Mouse (Mus musculus) neural tube, embryonic 14.5 days (tissue): ENCODE data around the gene Ankrd52. TPM values are rescaled to one million over a fixed set of nuclear protein-coding genes. Genes with fewer than 3 reads are reported as not detected.

Source experiments
- ATAC-seq: fragments of 200-750 bp; cut with Nextera tagmentation; 2 replicates; pipeline ENCODE4 v1.8.0; 2017; ENCODE audit warnings: low read depth, mild to moderate bottlenecking, moderate TSS enrichment, moderate library complexity
- H3K27ac ChIP-seq: fragments of 300-500 bp; sonication (generic); 2 replicates; pipeline ENCODE4 v1.5.1; 2014; ENCODE audit warnings: low read depth, mild to moderate bottlenecking, control low read depth, low read length, moderate library complexity, mixed read lengths
- H3K27me3 ChIP-seq: fragments of 300-500 bp; sonication (generic); 2 replicates; pipeline ENCODE4 v1.6.1; 2014; ENCODE audit warnings: low read length; ENCODE audit not compliant: control insufficient read depth, insufficient read depth
- H3K36me3 ChIP-seq: fragments of 300-500 bp; sonication (generic); 2 replicates; pipeline ENCODE4 v1.6.1; 2014; ENCODE audit warnings: low read length, mixed read lengths; ENCODE audit not compliant: control insufficient read depth, insufficient read depth
- H3K4me1 ChIP-seq: fragments of 300-500 bp; sonication (generic); 2 replicates; pipeline ENCODE4 v1.6.1; 2014; ENCODE audit warnings: low read length; ENCODE audit not compliant: control insufficient read depth, insufficient read depth
- H3K4me2 ChIP-seq: fragments of 300-500 bp; sonication (generic); 2 replicates; pipeline ENCODE4 v1.6.1; 2014; ENCODE audit warnings: mild to moderate bottlenecking, low read depth, low read length, control low read depth
- H3K4me3 ChIP-seq: fragments of 300-500 bp; sonication (generic); 2 replicates; pipeline ENCODE4 v1.5.1; 2014; ENCODE audit warnings: low read depth, low read length, control low read depth, mixed read lengths
- H3K9ac ChIP-seq: fragments of 300-500 bp; sonication (generic); replicated peaks from 2 replicates; pipeline ENCODE4 v1.6.1; 2014; ENCODE audit warnings: low read depth, mild to moderate bottlenecking, control low read depth, low read length, mixed read lengths
- H3K9me3 ChIP-seq: fragments of 300-500 bp; sonication (generic); 2 replicates; pipeline ENCODE4 v1.6.1; 2016; ENCODE audit warnings: low read length; ENCODE audit not compliant: control insufficient read depth
- WGBS: fragments of 180-500 bp; shearing (Covaris S2); extraction: QIAGEN DNeasy Blood & Tissue Kit; methylation state at CpG from one replicate; pipeline ENCODE4 v1.1.7; 2014; 5-methylcytosine and 5-hydroxymethylcytosine counted together
- polyA plus RNA-seq: library from polyadenylated mRNA; unstranded; fragments of >200 nt; fragmentation: Nextera tagmentation; extraction: Ambion mirVana; gene quantifications from 2 replicates; pipeline ENCODE4 v1.2.1, GENCODE M21; 2014

Ankrd52 gene
- polyA plus RNA-seq, 1 experiment from 2014 or later: 14.0 TPM

DNA sequence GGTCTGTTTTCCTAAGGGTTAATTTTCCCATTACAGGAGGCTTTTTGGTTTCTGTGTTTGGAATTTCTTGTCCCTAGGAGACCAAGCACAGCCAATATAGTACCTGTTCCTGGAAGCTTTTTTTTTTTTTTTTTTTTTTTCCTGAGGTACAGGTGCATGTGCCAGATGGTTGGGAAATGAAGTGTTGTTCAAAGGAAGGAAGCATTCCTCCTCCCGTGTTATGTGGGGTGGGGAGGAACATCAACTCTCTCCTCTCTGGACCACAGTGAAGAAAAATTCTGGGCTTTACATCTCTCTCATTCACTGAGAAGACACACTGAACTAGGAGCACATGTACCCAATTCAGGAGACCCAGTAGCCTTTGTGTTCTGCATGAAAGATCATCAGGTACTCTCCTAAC lies 36.2 kb downstream of the Ankrd52 start:
- no peak for ATAC-seq
- Histone ChIP-seq H3K4me1 (peaks cover 30% of the 10 kb centered on the region), H3K27ac (no peak overlapping the region), H3K4me3 (peak overlapping the region; percentile 95; the same call in 1 of the 2 replicates), H3K27me3 (no peaks in the 10 kb centered on the region), H3K9ac (no peak overlapping the region), H3K4me2 (peak overlapping the region; percentile 99), H3K9me3 (no peaks in the 10 kb centered on the region), H3K36me3 (peaks cover 15% of the 10 kb centered on the region)
- WGBS: 75% methylated on average over 1 of the region's 1 CpGs

DNA sequence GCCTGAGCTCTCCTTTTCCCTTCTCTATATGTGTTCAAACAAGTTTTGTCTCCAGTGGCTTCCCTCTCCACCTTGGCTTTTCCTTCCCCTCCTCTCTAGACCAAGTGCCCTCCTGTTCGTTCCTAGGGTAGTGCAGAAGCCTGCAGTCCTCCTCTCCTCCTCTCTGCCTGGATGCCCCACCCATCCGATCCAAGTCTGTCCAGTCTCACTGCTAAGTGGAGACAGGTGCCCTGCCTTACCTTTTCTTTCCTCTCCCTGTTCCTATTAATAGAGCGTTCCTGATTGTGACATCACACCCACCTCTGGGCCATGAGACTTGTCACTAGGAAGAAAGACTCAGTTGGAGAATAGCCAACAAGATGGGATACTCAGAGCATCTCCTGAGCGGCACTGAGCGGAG lies 37.9 kb downstream of the Ankrd52 start:
- 94% methylated on average over 5 of the region's 5 CpGs for WGBS
- Histone ChIP-seq H3K27me3 (no peaks in the 10 kb centered on the region), H3K4me3 (no peak overlapping the region), H3K4me2 (no peak overlapping the region), H3K9ac (no peak overlapping the region), H3K4me1 (peaks cover 22% of the 10 kb centered on the region), H3K36me3 (peaks cover 24% of the 10 kb centered on the region), H3K27ac (no peak overlapping the region), H3K9me3 (no peaks in the 10 kb centered on the region)
- ATAC-seq: no peak

DNA sequence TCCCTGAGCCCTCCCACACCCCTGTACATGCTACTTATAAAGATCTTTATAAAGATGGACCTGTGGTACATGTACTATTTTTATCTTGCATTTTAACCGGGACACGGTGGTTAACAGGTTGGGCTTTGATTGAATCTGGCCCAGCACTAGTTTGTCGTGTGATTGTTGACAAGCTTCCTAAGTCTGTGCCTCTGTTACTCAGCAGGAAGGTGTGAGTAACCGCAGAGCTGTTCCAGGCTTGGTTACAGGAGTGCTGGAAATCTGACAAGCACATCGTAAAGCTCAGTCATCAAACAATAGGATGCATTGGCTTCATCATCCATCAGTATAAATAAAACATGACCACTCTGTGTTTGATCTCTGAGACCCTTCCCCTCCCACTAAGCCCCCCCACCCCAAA lies 45.5 kb downstream of the Ankrd52 start:
- peaks cover 29% of the 10 kb centered on the region for H3K36me3 ChIP-seq
- no peaks in the 10 kb centered on the region for H3K9me3 ChIP-seq
- 83% methylated on average over 5 of the region's 5 CpGs for WGBS

DNA sequence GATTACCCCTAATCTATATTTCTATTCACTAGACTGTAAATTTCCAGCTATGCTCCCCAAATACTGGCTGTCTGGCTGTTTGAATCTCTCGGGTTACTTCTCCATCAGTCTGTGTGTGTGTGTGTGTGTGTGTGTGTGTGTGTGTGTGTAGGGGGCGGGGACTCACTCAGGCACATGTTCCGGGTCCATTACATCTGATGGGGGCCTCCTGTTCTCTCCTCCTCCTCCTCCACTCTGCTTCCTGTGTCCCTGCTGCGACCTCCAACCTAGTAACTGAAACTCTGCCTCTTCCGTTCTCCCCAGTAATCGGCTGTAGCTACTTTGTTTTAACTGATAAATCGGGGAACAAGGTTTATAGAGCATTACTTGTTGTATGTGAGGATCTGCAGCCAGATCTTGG lies 47.7 kb downstream of the Ankrd52 start:
- no peaks in the 10 kb centered on the region for H3K4me1 ChIP-seq
- H3K36me3 ChIP-seq: peaks cover 31% of the 10 kb centered on the region
- WGBS: 69% methylated on average over 7 of the region's 7 CpGs
- no peak overlapping the region for H3K9ac ChIP-seq
- H3K9me3 ChIP-seq: no peaks in the 10 kb centered on the region
- H3K27ac ChIP-seq: no peak overlapping the region
- ATAC-seq: no peak
- no peak overlapping the region for H3K4me2 ChIP-seq
- no peak overlapping the region for H3K4me3 ChIP-seq
- no peaks in the 10 kb centered on the region for H3K27me3 ChIP-seq

More for the DNA sequence above, 45.5 kb downstream of the Ankrd52 start:
- no peak overlapping the region for H3K27ac ChIP-seq
- no peak overlapping the region for H3K9ac ChIP-seq
- no peaks in the 10 kb centered on the region for H3K4me1 ChIP-seq
- no peak overlapping the region for H3K4me2 ChIP-seq
- no peak overlapping the region for H3K4me3 ChIP-seq
- no peaks in the 10 kb centered on the region for H3K27me3 ChIP-seq
- ATAC-seq: no peak

DNA sequence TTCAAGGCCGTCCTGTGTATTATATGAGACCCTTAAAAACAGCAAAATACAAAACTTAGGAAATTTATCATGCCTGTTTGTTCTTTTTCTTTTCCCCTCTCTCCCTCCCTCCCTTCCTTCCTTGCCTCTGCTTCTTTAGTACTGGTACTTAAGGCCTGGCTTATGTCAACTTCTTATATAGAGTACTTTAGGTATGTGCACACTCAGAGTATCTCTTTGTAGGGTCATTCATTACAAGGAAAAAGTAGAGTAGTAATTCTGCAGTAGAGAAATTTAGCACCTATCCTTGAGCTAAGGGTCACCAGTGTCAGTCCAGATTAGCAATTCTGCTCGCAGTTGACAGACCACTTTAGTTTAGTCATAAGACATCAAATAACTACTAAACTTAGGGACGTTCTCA lies 48.3 kb downstream of the Ankrd52 start:
- 94% methylated on average over 3 of the region's 3 CpGs for WGBS

DNA sequence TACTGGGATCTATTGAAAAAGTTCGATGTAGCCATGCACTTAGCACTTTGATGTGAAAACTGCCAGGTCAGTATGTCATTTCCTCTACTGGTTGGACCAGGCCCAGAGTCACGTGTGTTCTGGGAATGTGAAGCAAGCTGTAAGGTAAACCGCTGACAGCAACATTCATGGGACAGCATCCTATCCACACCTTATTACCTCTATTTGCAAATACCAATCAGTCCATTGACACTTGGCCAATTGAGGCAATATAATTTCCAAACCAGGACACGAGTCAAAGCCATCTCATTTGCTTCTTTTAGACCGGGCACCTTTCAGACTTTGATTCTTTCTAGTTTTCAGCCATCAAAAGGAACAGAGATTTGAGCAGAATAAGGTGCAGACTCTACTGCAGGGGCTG lies 52.1 kb downstream of the Ankrd52 start:
- Histone ChIP-seq H3K27ac (no peak overlapping the region), H3K4me3 (no peak overlapping the region), H3K27me3 (no peaks in the 10 kb centered on the region), H3K9ac (no peak overlapping the region), H3K36me3 (peaks cover 31% of the 10 kb centered on the region), H3K4me2 (no peak overlapping the region), H3K4me1 (no peaks in the 10 kb centered on the region), H3K9me3 (no peaks in the 10 kb centered on the region)
- ATAC-seq: no peak
- 92% methylated on average over 5 of the region's 5 CpGs for WGBS

More for the DNA sequence above, 48.3 kb downstream of the Ankrd52 start:
- no peak overlapping the region for H3K4me2 ChIP-seq
- no peaks in the 10 kb centered on the region for H3K27me3 ChIP-seq
- H3K4me3 ChIP-seq: no peak overlapping the region
- H3K36me3 ChIP-seq: peaks cover 37% of the 10 kb centered on the region
- no peak overlapping the region for H3K9ac ChIP-seq
- H3K9me3 ChIP-seq: no peaks in the 10 kb centered on the region
- no peaks in the 10 kb centered on the region for H3K4me1 ChIP-seq
- no peak overlapping the region for H3K27ac ChIP-seq
- no peak for ATAC-seq

DNA sequence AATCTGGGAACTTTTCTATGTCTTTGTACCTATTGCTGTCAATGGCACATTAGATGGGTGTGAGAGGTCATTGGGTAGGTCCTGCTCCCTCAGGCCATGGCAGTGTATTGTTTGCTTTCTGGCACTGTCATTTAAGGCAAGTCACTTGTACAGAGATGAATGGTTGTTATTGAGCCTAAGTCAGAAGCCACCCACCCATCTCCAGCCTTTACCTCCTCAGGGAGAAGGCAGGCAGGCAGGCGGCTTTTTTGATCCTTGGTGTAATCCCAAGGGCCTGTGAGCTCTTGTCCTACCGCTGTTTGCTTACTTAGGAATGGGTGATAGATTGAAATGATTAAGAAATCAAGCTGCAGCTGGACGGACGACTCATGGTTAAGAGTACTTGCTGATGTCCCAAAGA lies 52.5 kb downstream of the Ankrd52 start:
- Histone ChIP-seq H3K27ac (no peak overlapping the region), H3K9ac (no peak overlapping the region), H3K4me2 (no peak overlapping the region), H3K4me1 (no peaks in the 10 kb centered on the region), H3K9me3 (no peaks in the 10 kb centered on the region), H3K27me3 (no peaks in the 10 kb centered on the region), H3K36me3 (peaks cover 31% of the 10 kb centered on the region), H3K4me3 (no peak overlapping the region)
- no peak for ATAC-seq
- WGBS: 91% methylated on average over 4 of the region's 4 CpGs

DNA sequence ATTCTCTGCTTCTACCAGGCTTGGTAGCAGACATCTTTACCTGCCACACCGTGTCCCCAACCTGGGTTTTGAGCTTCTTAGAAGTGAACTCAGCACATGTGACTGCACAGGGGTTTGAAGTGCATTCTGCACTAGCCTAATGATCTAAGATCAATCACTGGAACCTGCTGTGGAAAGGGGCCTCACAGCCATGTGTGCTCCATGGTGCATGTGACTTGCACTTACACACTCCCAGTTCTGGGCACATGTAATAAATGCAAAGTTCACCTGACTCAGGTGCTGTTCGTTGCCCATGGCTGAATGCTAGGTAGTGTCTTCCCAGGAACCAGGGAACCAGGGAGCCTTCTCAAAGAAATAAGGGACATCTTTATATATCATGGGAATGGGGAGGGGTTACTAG lies 56.5 kb downstream of the Ankrd52 start:
- Histone ChIP-seq H3K4me2 (no peak overlapping the region), H3K27ac (no peak overlapping the region), H3K9ac (no peak overlapping the region), H3K36me3 (peaks cover 54% of the 10 kb centered on the region), H3K4me3 (no peak overlapping the region), H3K4me1 (no peaks in the 10 kb centered on the region), H3K27me3 (no peaks in the 10 kb centered on the region), H3K9me3 (no peaks in the 10 kb centered on the region)
- ATAC-seq: no peak
- 94% methylated on average over 2 of the region's 2 CpGs for WGBS

DNA sequence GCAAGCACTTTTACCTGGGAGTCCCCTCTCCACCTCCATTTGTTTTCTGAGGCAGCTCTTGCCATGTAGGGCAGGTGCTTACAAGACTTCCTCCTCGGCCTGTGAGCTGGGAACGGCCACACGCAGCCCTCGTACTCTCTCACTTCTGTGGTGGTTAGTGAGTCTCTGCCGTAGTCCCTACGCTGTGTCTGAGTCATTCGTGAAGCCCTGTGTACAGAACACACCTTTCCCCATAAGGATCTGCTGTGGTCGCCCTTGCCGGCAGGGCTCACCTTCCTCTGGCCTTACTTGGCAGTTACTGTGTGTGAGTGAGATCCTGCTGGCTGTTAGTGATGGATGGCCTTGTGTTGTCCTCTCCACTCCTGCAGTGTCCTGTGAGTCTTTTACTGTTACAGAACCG lies 57.8 kb downstream of the Ankrd52 start:
- ATAC-seq: no peak
- Histone ChIP-seq H3K9me3 (no peaks in the 10 kb centered on the region), H3K27ac (no peak overlapping the region), H3K4me1 (no peaks in the 10 kb centered on the region), H3K36me3 (peaks cover 53% of the 10 kb centered on the region), H3K27me3 (no peaks in the 10 kb centered on the region), H3K9ac (no peak overlapping the region), H3K4me3 (no peak overlapping the region), H3K4me2 (no peak overlapping the region)
- 90% methylated on average over 10 of the region's 10 CpGs for WGBS
